ENCODE assay signal across 13 mouse cellular contexts in the genomic region with DNA sequence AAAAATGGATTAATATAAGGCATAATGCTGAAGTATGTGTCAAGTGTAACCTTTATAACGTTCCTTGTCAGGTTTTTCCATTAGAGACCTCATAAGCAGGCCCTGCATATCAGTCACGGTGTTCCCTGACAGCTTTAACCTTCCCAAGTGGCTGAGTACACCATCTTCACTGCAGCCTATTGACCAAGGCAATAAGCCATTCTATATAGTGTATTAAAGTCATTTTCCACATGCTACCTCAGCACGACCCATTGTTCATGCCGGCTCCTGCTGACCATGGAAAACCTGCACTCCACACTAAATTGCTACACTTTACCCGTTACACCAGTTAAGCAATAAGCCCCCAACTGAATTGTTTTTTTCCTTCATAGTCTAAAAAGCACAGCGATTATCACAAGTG.
DNase-seq lines count a peak whose midpoint lies in the region; ATAC-seq and TF ChIP-seq lines count a peak whose summit lies in the region.
"Had no signal": no experiment of that assay in that cellular context is flagged by ENCODE, and none has a peak within 500 bp of the region (broad histone marks: within the 10 kb centered on the region; RNA-seq: fewer than 3 reads in every experiment).

No protein-coding gene starts in this region.

- H3K4me3 ChIP-seq in forebrain, embryonic 13.5 days: no peak overlapping the region
- no peak overlapping the region for H3K4me3 ChIP-seq in hindbrain, embryonic 16.5 days (ENCODE audit: low read length)
- H3K4me3 ChIP-seq: embryonic facial prominence, embryonic 13.5 days had no signal

- no peak overlapping the region for H3K9ac ChIP-seq in forebrain, embryonic 13.5 days
- H3K9ac ChIP-seq in hindbrain, embryonic 16.5 days (ENCODE audit: low read depth, low read length): no peak overlapping the region
- H3K9ac ChIP-seq: embryonic facial prominence, embryonic 13.5 days had no signal

- peak; percentile 13; the same call in 1 of the 2 replicates for ATAC-seq in forebrain, embryonic 13.5 days
- peak; percentile 82 for ATAC-seq in hindbrain, embryonic 16.5 days
- no peak for ATAC-seq in megakaryocyte-erythroid progenitor cell, adult 5-6 weeks (replicated peaks; ENCODE audit: low FRiP score, low TSS enrichment, poor library complexity, severe bottlenecking)

- WGBS in forebrain, embryonic 13.5 days: 41% methylated on average over 6 of the region's 6 CpGs
- WGBS in hindbrain, embryonic 16.5 days: 24% methylated on average over 6 of the region's 6 CpGs

- TF ChIP-seq POLR2A in brain, embryonic 14.5 days (IDR thresholded peaks at IDR 0.05; ENCODE audit: borderline replicate concordance, extremely low read depth, insufficient read depth, insufficient read length, poor library complexity, severe bottlenecking): no peak

- no peak overlapping the region for H3K27ac ChIP-seq in forebrain, embryonic 13.5 days
- H3K27ac ChIP-seq in hindbrain, embryonic 16.5 days (ENCODE audit: low read depth, low read length): no peak overlapping the region
- H3K27ac ChIP-seq: embryonic facial prominence, embryonic 13.5 days; macrophage had no signal

- peak; percentile 34 for DNase-seq in brain, embryonic 14.5 days (ENCODE audit: low read depth)
- peak; percentile 18 for DNase-seq in neural tube, embryonic 10.5 days (ENCODE audit: extremely low spot score, low spot score)
- no peak for DNase-seq in ovary, postnatal 14 days (ENCODE audit: low spot score)
- no peak for DNase-seq in right cerebral cortex, postnatal 25 days
- no peak for DNase-seq in cerebellum, adult 11-12 months
- DNase-seq: adrenal gland, adult 2 months; B cell, adult 2 months; cerebellum, adult 8-10 months had no signal

- no peaks in the 10 kb centered on the region for H3K36me3 ChIP-seq in forebrain, embryonic 13.5 days (ENCODE audit: poor library complexity, severe bottlenecking)
- H3K36me3 ChIP-seq in hindbrain, embryonic 16.5 days (ENCODE audit: control insufficient read depth, insufficient read depth, low read length): no peaks in the 10 kb centered on the region
- H3K36me3 ChIP-seq: embryonic facial prominence, embryonic 13.5 days had no signal

- H3K27me3 ChIP-seq in forebrain, embryonic 13.5 days: no peaks in the 10 kb centered on the region
- no peaks in the 10 kb centered on the region for H3K27me3 ChIP-seq in hindbrain, embryonic 16.5 days (replicated peaks; ENCODE audit: control insufficient read depth, insufficient read depth, low read length)
- H3K27me3 ChIP-seq: embryonic facial prominence, embryonic 13.5 days had no signal

- no peak overlapping the region for H3K4me2 ChIP-seq in forebrain, embryonic 13.5 days
- no peak overlapping the region for H3K4me2 ChIP-seq in hindbrain, embryonic 16.5 days (ENCODE audit: low read length)
- H3K4me2 ChIP-seq: embryonic facial prominence, embryonic 13.5 days had no signal

- 0 out of 2 replicates have a peak, but pooled peaks cover 4% of the 10 kb centered on the region for H3K4me1 ChIP-seq in forebrain, embryonic 13.5 days
- no peaks in the 10 kb centered on the region for H3K4me1 ChIP-seq in hindbrain, embryonic 16.5 days (ENCODE audit: control insufficient read depth, insufficient read depth, low read depth, low read length)
- H3K4me1 ChIP-seq: embryonic facial prominence, embryonic 13.5 days had no signal

- H3K9me3 ChIP-seq in forebrain, embryonic 13.5 days (replicated peaks): no peaks in the 10 kb centered on the region
- H3K9me3 ChIP-seq in hindbrain, embryonic 16.5 days (ENCODE audit: control insufficient read depth, low read length): no peaks in the 10 kb centered on the region
- H3K9me3 ChIP-seq: embryonic facial prominence, embryonic 13.5 days had no signal

- TF ChIP-seq CTCF in brain, embryonic 14.5 days (IDR thresholded peaks at IDR 0.05; ENCODE audit: borderline replicate concordance, extremely low read depth, insufficient read depth, insufficient read length): no peak

Comparison
In these comparisons a context has a peak if more than half of its experiments do, and no peak if none do; other contexts are left out.
1. DNase-seq: peak in brain, embryonic 14.5 days (single experiment) and neural tube, embryonic 10.5 days (single experiment); none in ovary, postnatal 14 days (single experiment), right cerebral cortex, postnatal 25 days (single experiment) and cerebellum, adult 11-12 months (single experiment).